Mouse (Mus musculus) CH12.LX (cell line): ENCODE results near the gene Clip3. TPM values are rescaled to one million over a fixed set of nuclear protein-coding genes. Genes with fewer than 3 reads are reported as not detected.

ENCODE experiments used
- DNase-seq: peaks from one replicate; pipeline ENCODE4 v3.0.0-alpha.2; 2013; ENCODE audit errors: extremely low read depth
- H3K27ac ChIP-seq: 2 replicates; pipeline ENCODE4 v1.5.1; 2012; ENCODE audit warnings: low read depth, mild to moderate bottlenecking, control low read depth, moderate library complexity; ENCODE audit not compliant: insufficient read depth
- H3K27me3 ChIP-seq: replicated peaks from 2 replicates; pipeline ENCODE3; 2012; ENCODE audit warnings: inconsistent platforms
- H3K36me3 ChIP-seq, 2 experiments: replicated peaks in 1 of 2; 2 replicates each; pipeline versions ENCODE3 to v1.6.1; 2012; ENCODE audit warnings: inconsistent platforms in 1 of 2, low read length in 1 of 2, mild to moderate bottlenecking in 1 of 2, mixed read lengths in 1 of 2, moderate library complexity in 1 of 2; ENCODE audit not compliant: control insufficient read depth in 1 of 2, insufficient read depth in 1 of 2
- H3K4me1 ChIP-seq, 2 experiments: 2 replicates each; pipeline ENCODE4 v1.6.1; 2012; ENCODE audit warnings: inconsistent platforms in 1 of 2, moderate library complexity in 1 of 2; ENCODE audit not compliant: insufficient read depth in 2 of 2, control insufficient read depth in 1 of 2
- H3K4me2 ChIP-seq: 2 replicates; pipeline ENCODE4 v1.6.1; 2012; ENCODE audit warnings: low read depth, mild to moderate bottlenecking, control low read depth; ENCODE audit not compliant: poor library complexity, insufficient read depth, severe bottlenecking
- H3K4me3 ChIP-seq, 3 experiments: fragments of 150-350 bp in 1 of 3; sonication (generic) in 1 of 3; replicated peaks in 1 of 3; 2 replicates each; pipeline versions ENCODE3 to v1.5.1; 2011 to 2012; ENCODE audit warnings: low read depth in 2 of 3, low read length in 2 of 3, mild to moderate bottlenecking in 2 of 3, moderate library complexity in 2 of 3, control low read depth in 1 of 3, improper control_type of control experiment in 1 of 3, inconsistent platforms in 1 of 3, mixed read lengths in 1 of 3; ENCODE audit not compliant: poor library complexity in 1 of 3
- H3K79me2 ChIP-seq: replicated peaks from 2 replicates; pipeline ENCODE4 v1.6.1; 2012; ENCODE audit warnings: mild to moderate bottlenecking, moderate library complexity; ENCODE audit not compliant: control insufficient read depth, poor library complexity, insufficient read depth, severe bottlenecking; ENCODE audit errors: extremely low read depth
- H3K9ac ChIP-seq: 2 replicates; pipeline ENCODE4 v1.6.1; 2012; ENCODE audit warnings: low read depth, mild to moderate bottlenecking, control low read depth, moderate library complexity; ENCODE audit not compliant: insufficient read depth
- H3K9me3 ChIP-seq: replicated peaks from 2 replicates; pipeline ENCODE3; 2012; ENCODE audit warnings: low read length, inconsistent platforms, mixed read lengths
- BHLHE40 ChIP-seq: IDR thresholded peaks from 2 replicates; pipeline ENCODE4 v1.6.1; 2011; ENCODE audit warnings: mild to moderate bottlenecking, low read depth, low read length, improper control_type of control experiment
- CHD1 ChIP-seq: IDR thresholded peaks from 2 replicates; pipeline ENCODE4 v1.6.1; 2012; ENCODE audit warnings: low read depth, low read length, improper control_type of control experiment, inconsistent platforms
- CHD2 ChIP-seq: IDR thresholded peaks from 2 replicates; pipeline ENCODE4 v1.6.1; 2011; ENCODE audit warnings: low read length, improper control_type of control experiment
- CTCF ChIP-seq, 2 experiments: IDR thresholded peaks in 1 of 2; conservative IDR thresholded peaks in 1 of 2; 2 replicates each; pipeline ENCODE4 v1.5.1; 2011 to 2012; ENCODE audit warnings: low read depth in 2 of 2, low read length in 2 of 2, improper control_type of control experiment in 1 of 2, inconsistent platforms in 1 of 2, mild to moderate bottlenecking in 1 of 2, moderate library complexity in 1 of 2
- E2F4 ChIP-seq: IDR thresholded peaks from 2 replicates; pipeline ENCODE4 v1.6.1; 2011; ENCODE audit warnings: low read depth, low read length, improper control_type of control experiment; ENCODE audit not compliant: insufficient replicate concordance
- ELF1 ChIP-seq: IDR thresholded peaks from 2 replicates; pipeline ENCODE4 v1.6.1; 2014; ENCODE audit warnings: low read depth, mild to moderate bottlenecking, inconsistent platforms, low read length, improper control_type of control experiment
- EP300 ChIP-seq: IDR thresholded peaks from 2 replicates; pipeline ENCODE4 v1.6.1; 2011; ENCODE audit warnings: low read length, improper control_type of control experiment
- ETS1 ChIP-seq: conservative IDR thresholded peaks from 2 replicates; pipeline ENCODE4 v1.6.1; 2012; ENCODE audit warnings: low read depth, mild to moderate bottlenecking, inconsistent platforms, low read length, improper control_type of control experiment, moderate library complexity
- IRF4 ChIP-seq: IDR thresholded peaks from 2 replicates; pipeline ENCODE4 v1.6.1; 2014; ENCODE audit warnings: low read depth, mild to moderate bottlenecking, inconsistent platforms, low read length, improper control_type of control experiment
- JUN ChIP-seq: IDR thresholded peaks from 2 replicates; pipeline ENCODE4 v1.6.1; 2011; ENCODE audit warnings: low read depth, mild to moderate bottlenecking, low read length, improper control_type of control experiment, moderate library complexity; ENCODE audit not compliant: insufficient read depth
- KAT2A ChIP-seq: IDR thresholded peaks from 2 replicates; pipeline ENCODE4 v1.6.1; 2012; ENCODE audit warnings: low read length, improper control_type of control experiment, inconsistent platforms; ENCODE audit not compliant: insufficient replicate concordance
- MAFK ChIP-seq: IDR thresholded peaks from 2 replicates; pipeline ENCODE4 v1.6.1; 2011; ENCODE audit warnings: low read length, improper control_type of control experiment; ENCODE audit not compliant: insufficient replicate concordance
- MAX ChIP-seq: IDR thresholded peaks from 2 replicates; pipeline ENCODE4 v1.6.1; 2011; ENCODE audit warnings: low read length, improper control_type of control experiment
- MEF2A ChIP-seq: IDR thresholded peaks from 2 replicates; pipeline ENCODE4 v1.6.1; 2014; ENCODE audit warnings: low read depth, mild to moderate bottlenecking, inconsistent platforms, low read length, improper control_type of control experiment, borderline replicate concordance
- MXI1 ChIP-seq: IDR thresholded peaks from 2 replicates; pipeline ENCODE4 v1.6.1; 2011; ENCODE audit warnings: mild to moderate bottlenecking, low read depth, low read length, improper control_type of control experiment
- MYC ChIP-seq: IDR thresholded peaks from 2 replicates; pipeline ENCODE4 v1.6.1; 2011; ENCODE audit warnings: low read depth, mild to moderate bottlenecking, improper control_type of control experiment, low read length
- NELFE ChIP-seq: IDR thresholded peaks from 2 replicates; pipeline ENCODE4 v1.6.1; 2011; ENCODE audit warnings: low read depth, low read length, improper control_type of control experiment
- PAX5 ChIP-seq: IDR thresholded peaks from 2 replicates; pipeline ENCODE4 v1.6.1; 2012; ENCODE audit warnings: low read length, inconsistent platforms, mixed read lengths
- POLR2A ChIP-seq: IDR thresholded peaks from 2 replicates; pipeline ENCODE4 v1.6.1; 2011; ENCODE audit warnings: low read depth, mild to moderate bottlenecking, improper control_type of control experiment, low read length
- POLR2AphosphoS2 ChIP-seq: IDR thresholded peaks from 2 replicates; pipeline ENCODE4 v1.6.1; 2011; ENCODE audit warnings: low read depth, low read length, improper control_type of control experiment
- SIN3A ChIP-seq: IDR thresholded peaks from 2 replicates; pipeline ENCODE4 v1.6.1; 2012; ENCODE audit warnings: low read length, improper control_type of control experiment, inconsistent platforms
- TBP ChIP-seq: conservative IDR thresholded peaks from 2 replicates; pipeline ENCODE4 v1.6.1; 2011; ENCODE audit warnings: low read depth, low read length, improper control_type of control experiment
- ZC3H11A ChIP-seq: IDR thresholded peaks from 2 replicates; pipeline ENCODE4 v1.6.1; 2012; ENCODE audit warnings: low read depth, mild to moderate bottlenecking, inconsistent platforms, low read length, improper control_type of control experiment
- dilution Hi-C: fragments of 300-500 bp; cut with MboI; formaldehyde crosslinking; loops from 2 replicates; pipeline ENCODE4 v1.14.3; 2020; ENCODE audit warnings: low sequenced_read_pairs; ENCODE audit not compliant: extremely low pct_unique_long_range_greater_than_20kb, extremely low pct_ligation_motif_present
- in situ Hi-C: fragments of 300-500 bp; cut with MboI; formaldehyde crosslinking; loops from 3 replicates; pipeline ENCODE4 v1.14.3; 2019; ENCODE audit warnings: low sequenced_read_pairs, low pct_ligation_motif_present, low pct_unique_long_range_greater_than_20kb, mixed read lengths
- polyA plus RNA-seq: library from polyadenylated mRNA; unstranded; fragments of >175 nt; gene quantifications from 2 replicates; pipeline ENCODE4 v1.2.1, GENCODE M21; 2012; ENCODE audit warnings: low read depth; ENCODE audit not compliant: insufficient read length
- total RNA-seq, 2 experiments: library from RNA; depleted of rRNA; stranded (reverse); fragments of 300-350 nt in 1 of 2; fragments of >200 nt in 1 of 2; gene quantifications; 2 replicates each; pipeline ENCODE4 v1.2.3; 2012 to 2014

Gene Clip3
- total and polyA plus RNA-seq, 3 experiments = not detected

GRCm38 (mm10) chr7:30279536-30279935, 12.0 kb upstream of the Clip3 start:
- no peak for TF ChIP-seq ETS1
- TF ChIP-seq KAT2A = no peak
- peak; percentile 23; the same call in 1 of the 2 replicates for TF ChIP-seq MAX
- TF ChIP-seq JUN = no peak
- TF ChIP-seq MEF2A = no peak
- no peak for TF ChIP-seq MXI1
- no peak for TF ChIP-seq EP300
- no peak for TF ChIP-seq MYC
- dilution Hi-C loops = no loop called here
- DNase-seq = no peak

GRCm38 (mm10) chr7:30279951-30280669, 11.4 kb upstream of the Clip3 start, which contains the start of the genes Thap8 and Wdr62:
Gene Thap8, plus strand, starts transcription at chr7:30280094.
Gene Wdr62, minus strand, starts transcription at chr7:30280419.
- Histone ChIP-seq H3K36me3 (peaks cover 0 to 14% of the 10 kb centered on the region in 2 experiments), H3K4me2 (peak within 1 kb of the TSS; percentile 83), H3K27ac (peak within 1 kb of the TSS; percentile 97), H3K79me2 (peaks cover 5% of the 10 kb centered on the region; the same call in 1 of the 2 replicates)
- DNase-seq = peak; percentile 96
- TF ChIP-seq CHD1 = no peak
- peak; percentile 67; the same call in 1 of the 2 replicates for TF ChIP-seq NELFE
- no peak for TF ChIP-seq CTCF (conservative IDR thresholded peaks at IDR 0.05 in 1 of 2, IDR thresholded peaks at IDR 0.05 in 1 of 2; ENCODE audit: low read depth in 2 of 2, low read length in 2 of 2)
- TF ChIP-seq ZC3H11A = no peak
- TF ChIP-seq POLR2AphosphoS2 = no peak
- TF ChIP-seq BHLHE40 = no peak
- TF ChIP-seq MAX = no peak
- 0 out of 2 replicates have a peak, but pooled peaks have one; percentile 16 for TF ChIP-seq IRF4
- TF ChIP-seq SIN3A = peak; percentile 72
- TF ChIP-seq E2F4 = peak; percentile 77; the same call in 1 of the 2 replicates
- peak; percentile 88 for TF ChIP-seq CHD2
- TF ChIP-seq KAT2A = no peak
- TF ChIP-seq TBP = peak; percentile 92
- TF ChIP-seq ETS1 = no peak
- peak; percentile 72 for TF ChIP-seq POLR2A
- no peak for TF ChIP-seq MAFK
- no peak for TF ChIP-seq PAX5
- TF ChIP-seq ELF1 = peak; percentile 84
- no peak for TF ChIP-seq MYC
- TF ChIP-seq, all 38 proteins: peak for 8
- dilution Hi-C loops (no loop called here), in situ Hi-C loops (no loop called here)
- peak within 1 kb of the TSS; percentile 61 to 98 (median 76) for H3K4me3 ChIP-seq
- H3K9ac ChIP-seq = peak within 1 kb of the TSS; percentile 80
- no peaks in the 10 kb centered on the region for H3K9me3 ChIP-seq
- peaks cover 5 to 29% of the 10 kb centered on the region in 2 experiments for H3K4me1 ChIP-seq
- no peaks in the 10 kb centered on the region for H3K27me3 ChIP-seq

More at GRCm38 (mm10) chr7:30279536-30279935, 12.0 kb upstream of the Clip3 start:
- Histone ChIP-seq H3K4me2 (peak overlapping the region; percentile 83), H3K79me2 (peaks cover 5% of the 10 kb centered on the region; the same call in 1 of the 2 replicates), H3K36me3 (peaks cover 0 to 20% of the 10 kb centered on the region in 2 experiments), H3K27ac (no peak overlapping the region), H3K4me3 (peak overlapping the region; percentile 61 to 98 (median 76)), H3K9ac (peak overlapping the region; percentile 67; the same call in 1 of the 2 replicates), H3K27me3 (no peaks in the 10 kb centered on the region), H3K4me1 (peaks cover 5 to 35% of the 10 kb centered on the region in 2 experiments), H3K9me3 (no peaks in the 10 kb centered on the region)
- in situ Hi-C loops = no loop called here
